Mouse (Mus musculus) liver, embryonic 13.5 days (tissue): ENCODE data around the gene Tom1l1. TPM values are rescaled to one million over a fixed set of nuclear protein-coding genes. Genes with fewer than 3 reads are reported as not detected.
A peak's percentile ranks its signal among the peaks of the same experiment; 100 is the strongest.

Source experiments
- ATAC-seq: fragments of 200-750 bp; cut with Nextera tagmentation; 2 replicates; pipeline ENCODE4 v1.8.0; 2017; ENCODE audit warnings: low read depth, mild to moderate bottlenecking, moderate number of reproducible peaks, moderate library complexity
- DNase-seq: peaks from one replicate; pipeline ENCODE4 v3.0.0; 2022
- H3K27ac ChIP-seq: fragments of 300-500 bp; sonication (generic); 2 replicates; pipeline ENCODE4 v1.5.1; 2015; ENCODE audit warnings: moderate library complexity, mild to moderate bottlenecking, inconsistent platforms
- H3K27me3 ChIP-seq: fragments of 300-500 bp; sonication (generic); 2 replicates; pipeline ENCODE4 v1.6.1; 2015; ENCODE audit warnings: mild to moderate bottlenecking, inconsistent platforms
- H3K36me3 ChIP-seq: fragments of 300-500 bp; sonication (generic); 2 replicates; pipeline ENCODE4 v1.6.1; 2015; ENCODE audit warnings: mild to moderate bottlenecking, inconsistent platforms
- H3K4me1 ChIP-seq: fragments of 300-500 bp; sonication (generic); replicated peaks from 2 replicates; pipeline ENCODE4 v1.6.1; 2015; ENCODE audit warnings: inconsistent platforms
- H3K4me2 ChIP-seq: fragments of 300-500 bp; sonication (generic); 2 replicates; pipeline ENCODE4 v1.6.1; 2015; ENCODE audit warnings: inconsistent platforms, mild to moderate bottlenecking, moderate library complexity
- H3K4me3 ChIP-seq: fragments of 300-500 bp; sonication (generic); replicated peaks from 2 replicates; pipeline ENCODE4 v1.5.1; 2015; ENCODE audit warnings: mild to moderate bottlenecking, inconsistent platforms
- H3K9ac ChIP-seq: fragments of 300-500 bp; sonication (generic); 2 replicates; pipeline ENCODE4 v1.6.1; 2015; ENCODE audit warnings: mild to moderate bottlenecking, inconsistent platforms
- H3K9me3 ChIP-seq: fragments of 300-500 bp; sonication (generic); replicated peaks from 2 replicates; pipeline ENCODE4 v1.6.1; 2016; ENCODE audit warnings: inconsistent platforms
- WGBS: fragments of 180-500 bp; shearing (Covaris S2); methylation state at CpG from one replicate; pipeline ENCODE4 v1.1.7; 2015; ENCODE audit not compliant: insufficient replicate concordance; 5-methylcytosine and 5-hydroxymethylcytosine counted together
- polyA plus RNA-seq: library from polyadenylated mRNA; unstranded; fragments of >200 nt; fragmentation: Nextera tagmentation; extraction: Ambion mirVana; gene quantifications from 2 replicates; pipeline ENCODE4 v1.2.1, GENCODE M21; 2015

The Tom1l1 gene
- polyA plus RNA-seq, 1 experiment from 2014 or later: 60.7 TPM

DNA sequence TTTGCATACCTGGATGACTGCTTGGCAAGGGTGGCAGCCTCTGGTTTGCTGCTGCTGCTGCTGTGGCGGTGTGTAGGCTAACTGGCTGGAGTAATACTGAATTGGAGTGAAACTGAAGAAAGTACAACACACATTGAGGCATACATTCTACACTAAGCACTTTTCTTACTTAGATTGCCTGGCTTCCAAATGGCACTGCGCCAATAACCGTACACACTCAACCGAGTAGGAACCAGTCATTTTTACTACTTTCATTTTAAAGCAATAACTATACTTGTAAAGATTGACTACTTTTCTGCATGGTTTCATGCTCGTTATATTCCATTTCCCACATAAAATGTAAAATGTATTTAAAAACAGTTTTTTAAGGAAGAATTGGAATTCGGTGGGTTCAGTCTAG is 38.4 kb downstream of the Tom1l1 start:
- Histone ChIP-seq H3K27ac (no peak overlapping the region), H3K27me3 (no peaks in the 10 kb centered on the region), H3K36me3 (peaks cover 92% of the 10 kb centered on the region), H3K4me3 (no peak overlapping the region), H3K4me2 (no peak overlapping the region), H3K9ac (no peak overlapping the region), H3K9me3 (no peaks in the 10 kb centered on the region), H3K4me1 (no peaks in the 10 kb centered on the region)
- no peak for DNase-seq
- no peak for ATAC-seq
- 89% methylated on average over 6 of the region's 6 CpGs for WGBS

- under 1% methylated on average over 54 of the region's 54 CpGs for WGBS
Observed at GRCm38 (mm10) chr11:90638312-90638830, 49.8 kb downstream of the Tom1l1 start.

GRCm38 (mm10) chr11:90637440-90638311 is 50.5 kb downstream of the Tom1l1 start, which contains the start of the genes Stxbp4 and Cox11:
Gene Stxbp4 (minus strand): TSS chr11:90638084.
Gene Cox11 (plus strand): TSS chr11:90638173.
- H3K36me3 ChIP-seq: peaks cover 20% of the 10 kb centered on the region
- peak within 1 kb of the TSS; percentile 91 for H3K27ac ChIP-seq
- peak within 1 kb of the TSS; percentile 98 for H3K9ac ChIP-seq
- peak within 1 kb of the TSS; percentile 74 for H3K4me2 ChIP-seq
- no peaks in the 10 kb centered on the region for H3K27me3 ChIP-seq
- H3K4me3 ChIP-seq: peak within 1 kb of the TSS; percentile 96
- no peaks in the 10 kb centered on the region for H3K9me3 ChIP-seq
- ATAC-seq: peak; percentile 90
- WGBS: under 1% methylated on average over 48 of the region's 48 CpGs
- peak; percentile 88 for DNase-seq
- peaks cover 36% of the 10 kb centered on the region for H3K4me1 ChIP-seq

More at GRCm38 (mm10) chr11:90638312-90638830, 49.8 kb downstream of the Tom1l1 start:
- Histone ChIP-seq H3K4me3 (peak overlapping the region; percentile 96), H3K4me1 (peaks cover 36% of the 10 kb centered on the region), H3K27me3 (no peaks in the 10 kb centered on the region), H3K27ac (peak overlapping the region; percentile 91), H3K9me3 (no peaks in the 10 kb centered on the region), H3K36me3 (peaks cover 25% of the 10 kb centered on the region), H3K4me2 (peak overlapping the region; percentile 74), H3K9ac (peak overlapping the region; percentile 98)
- DNase-seq: no peak
- peak; percentile 70 for ATAC-seq

- ATAC-seq: no peak
- Histone ChIP-seq H3K9ac (no peak overlapping the region), H3K27ac (no peak overlapping the region), H3K36me3 (no peaks in the 10 kb centered on the region), H3K9me3 (no peaks in the 10 kb centered on the region), H3K27me3 (no peaks in the 10 kb centered on the region), H3K4me1 (peaks cover 15% of the 10 kb centered on the region), H3K4me2 (no peak overlapping the region), H3K4me3 (no peak overlapping the region)
- WGBS: 77% methylated on average over 3 of the region's 3 CpGs
- DNase-seq: no peak
Observed at GRCm38 (mm10) chr11:90634661-90635060, 53.5 kb downstream of the Tom1l1 start.

- Histone ChIP-seq H3K36me3 (no peaks in the 10 kb centered on the region), H3K9ac (no peak overlapping the region), H3K4me3 (no peak overlapping the region), H3K27ac (no peak overlapping the region), H3K4me2 (no peak overlapping the region), H3K9me3 (no peaks in the 10 kb centered on the region), H3K4me1 (peaks cover 13% of the 10 kb centered on the region), H3K27me3 (no peaks in the 10 kb centered on the region)
- WGBS: 81% methylated on average over 2 of the region's 2 CpGs
- ATAC-seq (no peak), DNase-seq (no peak)
Observed at GRCm38 (mm10) chr11:90632480-90632879, 55.7 kb downstream of the Tom1l1 start.

DNA sequence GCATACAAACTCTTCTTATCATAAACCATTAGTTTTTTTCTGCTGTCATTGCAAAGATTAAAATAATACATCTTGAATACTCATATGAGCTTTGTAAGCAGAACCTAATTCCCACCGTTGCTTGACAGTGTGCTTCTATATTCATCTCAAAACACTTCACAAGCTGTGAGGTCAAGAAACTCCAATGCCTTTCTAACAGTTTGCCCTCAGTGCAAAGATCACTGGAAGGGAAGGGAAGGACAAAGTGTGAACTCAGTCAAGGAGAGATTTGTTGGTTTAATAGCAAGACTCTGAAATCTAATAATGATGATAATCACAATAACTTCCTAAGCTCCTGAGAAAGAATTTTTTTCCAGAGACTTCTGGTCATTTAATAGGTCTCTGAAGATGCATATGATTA is 60.4 kb downstream of the Tom1l1 start:
- Histone ChIP-seq H3K9ac (no peak overlapping the region), H3K4me3 (no peak overlapping the region), H3K27ac (no peak overlapping the region), H3K27me3 (no peaks in the 10 kb centered on the region), H3K36me3 (no peaks in the 10 kb centered on the region), H3K4me1 (no peaks in the 10 kb centered on the region), H3K4me2 (no peak overlapping the region), H3K9me3 (no peaks in the 10 kb centered on the region)
- DNase-seq (no peak), ATAC-seq (no peak)
- WGBS: 66% methylated on average over 1 of the region's 1 CpGs

DNA sequence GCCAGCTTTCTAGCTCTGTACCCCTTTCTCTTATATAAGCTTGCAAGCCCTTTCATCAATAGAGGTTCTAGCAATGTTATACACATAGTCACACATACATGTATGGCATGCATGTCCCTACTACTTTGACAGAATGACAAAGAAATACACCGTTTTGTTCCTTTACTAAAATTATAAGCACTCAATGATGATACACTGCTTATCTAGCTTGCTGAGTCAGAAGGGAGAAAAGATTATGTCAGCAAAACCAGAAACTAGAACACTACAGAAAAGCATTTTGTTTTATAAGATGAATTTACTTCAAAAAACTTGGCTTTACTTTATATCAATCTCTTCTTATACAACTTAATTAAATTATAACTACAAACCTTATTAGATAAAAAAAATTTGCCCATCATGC is 63.0 kb downstream of the Tom1l1 start:
- Histone ChIP-seq H3K4me1 (no peaks in the 10 kb centered on the region), H3K4me2 (no peak overlapping the region), H3K27me3 (no peaks in the 10 kb centered on the region), H3K27ac (no peak overlapping the region), H3K36me3 (no peaks in the 10 kb centered on the region), H3K4me3 (no peak overlapping the region), H3K9me3 (no peaks in the 10 kb centered on the region), H3K9ac (no peak overlapping the region)
- WGBS: 49% methylated on average over 1 of the region's 1 CpGs
- DNase-seq (no peak), ATAC-seq (no peak)

DNA sequence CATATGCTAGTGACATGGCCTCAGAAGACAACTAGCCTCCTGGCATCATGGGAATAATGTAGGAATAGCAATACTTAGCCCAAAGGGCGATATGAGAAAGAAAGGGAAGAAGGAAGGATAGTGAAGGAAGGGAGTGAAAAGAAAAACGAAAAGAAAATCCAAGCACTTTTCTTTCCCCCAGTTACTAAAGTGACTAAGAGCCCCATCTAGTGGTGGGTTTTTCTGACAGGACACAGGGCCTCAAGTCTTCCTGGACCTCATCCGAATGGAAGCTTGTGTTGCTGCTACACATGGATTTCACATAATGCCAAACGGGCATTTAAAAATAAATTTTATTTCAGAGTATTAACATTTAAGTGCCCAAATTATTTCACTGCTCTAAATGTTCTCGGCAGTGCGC is 64.7 kb downstream of the Tom1l1 start:
- Histone ChIP-seq H3K9ac (no peak overlapping the region), H3K36me3 (peaks cover 1% of the 10 kb centered on the region; the same call in 1 of the 2 replicates), H3K4me3 (no peak overlapping the region), H3K27ac (no peak overlapping the region), H3K4me2 (no peak overlapping the region), H3K4me1 (no peaks in the 10 kb centered on the region), H3K9me3 (no peaks in the 10 kb centered on the region), H3K27me3 (no peaks in the 10 kb centered on the region)
- WGBS: 44% methylated on average over 6 of the region's 6 CpGs
- no peak for ATAC-seq
- DNase-seq: peak; percentile 9

DNA sequence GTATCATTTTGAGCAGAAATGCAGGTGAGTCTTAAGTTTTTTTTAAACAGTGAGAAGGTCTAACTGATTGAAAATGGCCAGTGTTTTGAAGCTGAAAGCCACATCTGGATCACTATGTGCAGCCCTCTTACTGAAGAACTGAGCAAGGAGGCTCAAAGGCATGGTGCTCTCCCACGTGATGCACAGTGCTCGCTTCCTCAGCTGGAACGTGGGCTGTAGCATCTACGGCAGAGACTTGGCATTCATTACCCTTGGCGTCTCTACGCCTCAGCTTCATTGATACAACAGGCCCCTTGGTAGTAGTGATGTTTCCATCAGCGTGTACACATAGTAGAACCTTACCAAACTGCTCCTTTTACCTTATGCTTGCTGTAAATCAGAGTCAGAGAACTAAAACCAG is 65.7 kb downstream of the Tom1l1 start:
- ATAC-seq (no peak), DNase-seq (no peak)
- Histone ChIP-seq H3K27me3 (no peaks in the 10 kb centered on the region), H3K4me1 (no peaks in the 10 kb centered on the region), H3K27ac (no peak overlapping the region), H3K4me2 (no peak overlapping the region), H3K4me3 (no peak overlapping the region), H3K9me3 (no peaks in the 10 kb centered on the region), H3K36me3 (peaks cover 6% of the 10 kb centered on the region; the same call in 1 of the 2 replicates), H3K9ac (no peak overlapping the region)
- WGBS: 85% methylated on average over 7 of the region's 7 CpGs

DNA sequence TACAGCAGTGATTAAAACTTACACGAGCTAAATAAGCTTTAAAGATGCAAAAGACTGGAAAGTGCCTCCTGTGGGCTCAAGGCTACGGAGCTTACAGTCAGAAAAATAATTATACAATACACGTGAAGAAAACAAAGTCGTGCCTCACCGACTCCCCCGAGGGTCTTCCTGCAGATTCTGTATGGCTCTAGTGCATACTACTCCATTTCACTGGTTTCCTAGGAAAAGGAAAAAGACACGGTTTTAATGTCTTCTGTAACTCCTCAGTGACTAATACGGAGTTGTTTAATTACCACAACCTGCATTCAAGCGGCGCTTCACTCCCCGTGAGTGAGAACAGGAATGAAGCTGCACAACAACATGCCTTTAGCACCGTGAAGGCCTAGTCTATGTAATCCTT is 66.1 kb downstream of the Tom1l1 start:
- H3K27ac ChIP-seq: no peak overlapping the region
- no peaks in the 10 kb centered on the region for H3K9me3 ChIP-seq
- WGBS: 83% methylated on average over 12 of the region's 12 CpGs
- no peak overlapping the region for H3K9ac ChIP-seq
- no peaks in the 10 kb centered on the region for H3K4me1 ChIP-seq
- no peak overlapping the region for H3K4me2 ChIP-seq
- H3K27me3 ChIP-seq: no peaks in the 10 kb centered on the region
- H3K36me3 ChIP-seq: peaks cover 6% of the 10 kb centered on the region; the same call in 1 of the 2 replicates
- no peak overlapping the region for H3K4me3 ChIP-seq
- DNase-seq (no peak), ATAC-seq (no peak)

GRCm38 (mm10) chr11:90616431-90616830 is 71.7 kb downstream of the Tom1l1 start:
- peaks cover 10% of the 10 kb centered on the region; the same call in 1 of the 2 replicates for H3K36me3 ChIP-seq
- no peak overlapping the region for H3K9ac ChIP-seq
- H3K27me3 ChIP-seq: no peaks in the 10 kb centered on the region
- H3K4me3 ChIP-seq: no peak overlapping the region
- no peak overlapping the region for H3K4me2 ChIP-seq
- no peaks in the 10 kb centered on the region for H3K9me3 ChIP-seq
- ATAC-seq (no peak), DNase-seq (no peak)
- no peak overlapping the region for H3K27ac ChIP-seq
- H3K4me1 ChIP-seq: no peaks in the 10 kb centered on the region
